Mouse (Mus musculus): Measurements from ENCODE around the gene C8g. TPM values are rescaled to one million over a fixed set of nuclear protein-coding genes. Genes with fewer than 3 reads are reported as not detected.
A peak's percentile ranks its signal among the peaks of the same experiment; 100 is the strongest.

C8g gene
- polyA plus RNA-seq, 2 experiments from 2014 or later, result 4.5 to 4.6 TPM

GRCm38 (mm10) chr2:25500071-25500575 lies 1.4 kb downstream of the C8g start:
- no peak for ATAC-seq

- no peak for ATAC-seq
Observed at GRCm38 (mm10) chr2:25498622-25499478, 2.7 kb downstream of the C8g start.

- peak; percentile 16 for ATAC-seq
Observed at GRCm38 (mm10) chr2:25497846-25498575, 3.5 kb downstream of the C8g start.

- no peak for ATAC-seq
Observed at GRCm38 (mm10) chr2:25496462-25496861, 5.1 kb downstream of the C8g start.

GRCm38 (mm10) chr2:25493476-25493961 lies 8.0 kb downstream of the C8g start, which contains the start of gene Lcn12:
Gene Lcn12, minus strand, starts transcription at chr2:25493911.
- no peak for ATAC-seq

- no peak for ATAC-seq
Observed at GRCm38 (mm10) chr2:25492988-25493387, 8.5 kb downstream of the C8g start.

GRCm38 (mm10) chr2:25488671-25489068 lies 12.8 kb downstream of the C8g start:
- no peak for ATAC-seq

GRCm38 (mm10) chr2:25487965-25488670 lies 13.4 kb downstream of the C8g start:
- no peak for ATAC-seq

GRCm38 (mm10) chr2:25484901-25485647 lies 16.4 kb downstream of the C8g start:
- no peak for ATAC-seq

GRCm38 (mm10) chr2:25482969-25483368 lies 18.6 kb downstream of the C8g start:
- ATAC-seq, result peak; percentile 97

- no peak for ATAC-seq
Observed at GRCm38 (mm10) chr2:25480541-25480940, 21.0 kb downstream of the C8g start.

- no peak for ATAC-seq
Observed at GRCm38 (mm10) chr2:25479551-25480311, 21.8 kb downstream of the C8g start.

- no peak for ATAC-seq
Observed at GRCm38 (mm10) chr2:25477967-25478675, 23.4 kb downstream of the C8g start.

GRCm38 (mm10) chr2:25477541-25477940 lies 24.0 kb downstream of the C8g start:
- no peak for ATAC-seq

- ATAC-seq, result no peak
Observed at GRCm38 (mm10) chr2:25472550-25472949, 29.0 kb downstream of the C8g start.

GRCm38 (mm10) chr2:25469969-25470368 lies 31.6 kb downstream of the C8g start, which contains the start of gene Ptgds:
Gene Ptgds, minus strand, starts transcription at chr2:25470046.
- no peak for ATAC-seq

GRCm38 (mm10) chr2:25468962-25469915 lies 32.3 kb downstream of the C8g start:
- no peak for ATAC-seq

- no peak for ATAC-seq
Observed at GRCm38 (mm10) chr2:25467606-25468303, 33.8 kb downstream of the C8g start.
